Mouse (Mus musculus) lung, adult 2 months (tissue): Measurements from ENCODE around the gene Iqcg.

Source experiments
- CTCF ChIP-seq: fragments of 200-500 bp; IDR thresholded peaks from 2 replicates; pipeline ENCODE4 v1.5.1; 2011; ENCODE audit warnings: mild to moderate bottlenecking, low read length, control low read depth; ENCODE audit not compliant: insufficient read depth
- POLR2A ChIP-seq: fragments of 200-500 bp; IDR thresholded peaks from 2 replicates; pipeline ENCODE4 v1.6.1; 2011; ENCODE audit warnings: low read depth, mild to moderate bottlenecking, control low read depth, low read length, borderline replicate concordance; ENCODE audit errors: extremely low read depth

GRCm38 (mm10) chr16:33021381-33021780 is 34.6 kb downstream of the Iqcg start:
- TF ChIP-seq CTCF (no peak), POLR2A (no peak)
